Comparison of ENCODE assay signal across 9 mouse cellular contexts in the genomic region with DNA sequence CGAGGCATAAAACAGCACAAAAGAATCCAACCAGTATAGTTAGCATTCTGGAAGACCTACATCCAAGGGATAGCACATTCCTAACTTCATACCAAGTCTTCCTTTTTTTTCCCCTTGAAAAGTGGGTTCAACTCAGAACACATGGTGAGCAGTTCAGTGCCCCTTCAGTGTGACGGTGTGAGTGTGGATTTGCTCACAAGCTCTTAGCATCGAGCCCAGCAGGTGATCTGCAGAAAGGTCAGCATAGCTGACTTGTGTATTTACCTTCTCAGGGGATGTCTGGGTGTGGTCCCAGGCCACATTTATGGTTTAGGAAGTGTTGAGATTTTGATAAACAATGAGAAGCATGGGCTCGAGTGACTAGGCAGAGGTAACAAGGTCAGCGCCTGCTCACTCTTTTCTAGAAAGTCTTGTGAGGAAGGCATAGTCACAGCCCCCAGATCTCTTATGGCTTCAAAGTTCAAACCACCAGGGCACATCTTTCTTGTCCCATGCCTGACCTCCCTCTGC. TPM values are rescaled to one million over a fixed set of nuclear protein-coding genes. Genes with fewer than 3 reads are reported as not detected.
DNase-seq lines count a peak whose midpoint lies in the region; ATAC-seq and TF ChIP-seq lines count a peak whose summit lies in the region.
"Had no signal": no experiment of that assay in that cellular context is flagged by ENCODE, and none has a peak within 500 bp of the region (broad histone marks: within the 10 kb centered on the region; RNA-seq: fewer than 3 reads in every experiment).

No protein-coding gene starts in this region.

- H3K4me3 ChIP-seq in heart, embryonic 14.5 days (ENCODE audit: control insufficient read depth in 1 of 2, insufficient read depth in 1 of 2, low read depth in 1 of 2, low read length in 2 of 2), result no peak overlapping the region
- H3K4me3 ChIP-seq in embryonic facial prominence, embryonic 12.5 days, result no peak overlapping the region
- H3K4me3 ChIP-seq in hindbrain, embryonic 16.5 days (ENCODE audit: low read length), result no peak overlapping the region
- H3K4me3 ChIP-seq in myocyte, result no peak overlapping the region

- no peak overlapping the region for H3ac ChIP-seq in myocyte (ENCODE audit: control insufficient read depth, insufficient read length)

- DNase-seq in heart, postnatal 4 days, result no peak
- no peak for DNase-seq in layer of hippocampus, adult 8-10 months (ENCODE audit: low spot score in 2 of 2)
- no peak for DNase-seq in testis, postnatal 10 days (ENCODE audit: low spot score)
- no peak for DNase-seq in frontal cortex, postnatal 14 days (ENCODE audit: low spot score in 2 of 2)

- H3K4me1 ChIP-seq in heart, embryonic 14.5 days (ENCODE audit: control insufficient read depth in 2 of 2, insufficient read depth in 2 of 2, low read length in 2 of 2), result peaks cover 27 to 42% of the 10 kb centered on the region in 2 experiments
- peaks cover 50% of the 10 kb centered on the region for H3K4me1 ChIP-seq in embryonic facial prominence, embryonic 12.5 days
- H3K4me1 ChIP-seq in hindbrain, embryonic 16.5 days (ENCODE audit: control insufficient read depth, insufficient read depth, low read depth, low read length), result peaks cover 31% of the 10 kb centered on the region

- H3K9me3 ChIP-seq in heart, embryonic 14.5 days (ENCODE audit: control insufficient read depth, low read length), result no peaks in the 10 kb centered on the region
- no peaks in the 10 kb centered on the region for H3K9me3 ChIP-seq in embryonic facial prominence, embryonic 12.5 days
- H3K9me3 ChIP-seq in hindbrain, embryonic 16.5 days (ENCODE audit: control insufficient read depth, low read length), result no peaks in the 10 kb centered on the region

- ATAC-seq in heart, embryonic 14.5 days (ENCODE audit: insufficient number of reproducible peaks, insufficient read depth, low FRiP score, low read depth), result 0 out of 2 replicates have a peak, but pooled peaks have one; percentile 2
- ATAC-seq in embryonic facial prominence, embryonic 12.5 days (ENCODE audit: insufficient number of reproducible peaks, insufficient read depth, low FRiP score, low TSS enrichment), result no peak
- no peak; the same call in 1 of the 2 replicates for ATAC-seq in hindbrain, embryonic 16.5 days

- H3K36me3 ChIP-seq in heart, embryonic 14.5 days (ENCODE audit: control insufficient read depth, insufficient read depth, low read length), result peaks cover 10% of the 10 kb centered on the region
- no peaks in the 10 kb centered on the region for H3K36me3 ChIP-seq in embryonic facial prominence, embryonic 12.5 days
- H3K36me3 ChIP-seq in hindbrain, embryonic 16.5 days (ENCODE audit: control insufficient read depth, insufficient read depth, low read length), result no peaks in the 10 kb centered on the region
- no peaks in the 10 kb centered on the region for H3K36me3 ChIP-seq in myocyte (ENCODE audit: control insufficient read depth, insufficient read depth)

- no peaks in the 10 kb centered on the region for H3K27me3 ChIP-seq in heart, embryonic 14.5 days (ENCODE audit: control insufficient read depth, insufficient read depth, low read length)
- H3K27me3 ChIP-seq in embryonic facial prominence, embryonic 12.5 days, result no peaks in the 10 kb centered on the region
- no peaks in the 10 kb centered on the region for H3K27me3 ChIP-seq in hindbrain, embryonic 16.5 days (replicated peaks; ENCODE audit: control insufficient read depth, insufficient read depth, low read length)
- no peaks in the 10 kb centered on the region for H3K27me3 ChIP-seq in myocyte (ENCODE audit: control insufficient read depth, insufficient read depth, insufficient read length)

- H3K4me2 ChIP-seq in heart, embryonic 14.5 days (ENCODE audit: low read length), result peak overlapping the region; percentile 37
- peak overlapping the region; percentile 21; the same call in 1 of the 2 replicates for H3K4me2 ChIP-seq in embryonic facial prominence, embryonic 12.5 days (replicated peaks)
- H3K4me2 ChIP-seq in hindbrain, embryonic 16.5 days (ENCODE audit: low read length), result no peak overlapping the region
- peak overlapping the region; percentile 59 for H3K4me2 ChIP-seq in myocyte (ENCODE audit: low read depth)

- 18% methylated on average over 5 of the region's 5 CpGs for WGBS in heart, embryonic 14.5 days
- WGBS in embryonic facial prominence, embryonic 12.5 days, result 22% methylated on average over 5 of the region's 5 CpGs
- 33% methylated on average over 5 of the region's 5 CpGs for WGBS in hindbrain, embryonic 16.5 days

- H3K27ac ChIP-seq in heart, embryonic 14.5 days (replicated peaks in 1 of 2; ENCODE audit: control insufficient read depth in 1 of 2, insufficient read depth in 1 of 2, low read depth in 2 of 2, low read length in 2 of 2), result peak overlapping the region; percentile 94 to 98
- peak overlapping the region; percentile 93 for H3K27ac ChIP-seq in embryonic facial prominence, embryonic 12.5 days
- H3K27ac ChIP-seq in hindbrain, embryonic 16.5 days (ENCODE audit: low read depth, low read length), result peak overlapping the region; percentile 80
- H3K27ac ChIP-seq: macrophage had no signal

- TF ChIP-seq POLR2A in myocyte (IDR thresholded peaks at IDR 0.05; ENCODE audit: insufficient read length, low read depth), result no peak

- no peaks in the 10 kb centered on the region for H3K79me2 ChIP-seq in myocyte (ENCODE audit: control insufficient read depth, insufficient read depth)

- peak overlapping the region; percentile 53; the same call in 1 of the 2 replicates for H3K9ac ChIP-seq in heart, embryonic 14.5 days (ENCODE audit: low read length)
- 0 out of 2 replicates have a peak overlapping the region, but pooled peaks have one; percentile 15 for H3K9ac ChIP-seq in embryonic facial prominence, embryonic 12.5 days
- peak overlapping the region; percentile 36; the same call in 1 of the 2 replicates for H3K9ac ChIP-seq in hindbrain, embryonic 16.5 days (ENCODE audit: low read depth, low read length)

TF ChIP-seq in myocyte, 11 proteins besides CTCF, POLR2A, EP300 and RAD21:
- TF ChIP-seq CEBPB (IDR thresholded peaks at IDR 0.05; ENCODE audit: insufficient read depth, poor library complexity, severe bottlenecking), result no peak
- no peak for TF ChIP-seq MAX (IDR thresholded peaks at IDR 0.05; ENCODE audit: low read depth)
- no peak for TF ChIP-seq E2F4 (IDR thresholded peaks at IDR 0.05; ENCODE audit: insufficient read depth)

RNA-seq across cellular contexts. Expression of a gene that starts 46.2 kb away (rescaled TPM):
- 10.2 and 10.8 TPM in 2 replicates for polyA plus RNA-seq in heart, embryonic 14.5 days (2014; fragmentation: Nextera tagmentation; extraction: Ambion mirVana)
- total RNA-seq in heart, postnatal 4 days (2021), result 1 to 10 TPM; 7.1 to 7.3 TPM
- polyA plus RNA-seq in embryonic facial prominence, embryonic 12.5 days (2016; fragmentation: Nextera tagmentation; extraction: Ambion mirVana), result 11.4 and 12.4 TPM in 2 replicates
- 6.7 and 8.0 TPM in 2 replicates for polyA plus RNA-seq in hindbrain, embryonic 16.5 days (2015; fragmentation: Nextera tagmentation; extraction: Ambion mirVana)
- 4.2 TPM for polyA plus RNA-seq in myocyte (2012; fragmentation: generic; extraction: Trizol)
- total RNA-seq in layer of hippocampus, adult 8-10 months (2022), result 1 to 10 TPM; 1.1 to 5.0 (median 2.8) TPM
